Mouse (Mus musculus): ENCODE measurements around the gene Tfrc.

- no peak for TF ChIP-seq CTCF (IDR thresholded peaks at IDR 0.05; ENCODE audit: control insufficient read depth, insufficient read depth, insufficient read length)
- TF ChIP-seq USF1 (IDR thresholded peaks at IDR 0.05; ENCODE audit: low read depth): no peak
These were observed 37.3 kb downstream of the Tfrc start for GRCm38 (mm10) chr16:32646014-32646413.

Data from C2C12 (cell line).